Comparison of ENCODE assay signal across 7 mouse cellular contexts in the genomic region with DNA sequence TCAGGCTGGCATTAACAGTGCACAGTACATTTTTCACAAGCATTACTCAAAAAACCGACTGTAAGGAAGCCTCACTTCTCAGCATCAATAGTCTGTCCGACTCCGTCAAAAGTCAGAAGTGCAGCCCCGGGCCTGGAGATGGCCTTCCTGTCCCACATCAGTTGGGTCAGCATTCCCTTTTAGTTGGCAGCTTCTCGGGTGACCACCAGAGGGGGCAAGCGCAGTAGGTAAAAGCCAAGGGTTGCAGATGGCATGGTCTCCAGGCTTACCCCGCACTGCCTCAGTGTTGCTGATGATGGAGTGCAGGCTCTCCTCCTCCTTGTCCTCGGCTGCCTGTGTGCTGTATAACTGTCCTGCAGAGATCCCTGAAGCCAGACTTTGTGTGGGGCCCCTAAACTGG. TPM values are rescaled to one million over a fixed set of nuclear protein-coding genes. Genes with fewer than 3 reads are reported as not detected.
A peak's percentile ranks its signal among the peaks of the same experiment; 100 is the strongest.
DNase-seq lines count a peak whose midpoint lies in the region; ATAC-seq and TF ChIP-seq lines count a peak whose summit lies in the region.

No protein-coding gene starts in this region.

- TF ChIP-seq CTCF in embryonic fibroblast, embryonic 13.5 days (IDR thresholded peaks at IDR 0.05; ENCODE audit: borderline replicate concordance, insufficient read depth, low read length) = peak; percentile 68; the same call in 1 of the 2 replicates
- peak; percentile 83 for TF ChIP-seq CTCF in intestine, postnatal 0 days (IDR thresholded peaks at IDR 0.05; ENCODE audit: low read depth)

- ATAC-seq in intestine, postnatal 0 days = peak; percentile 22; the same call in 1 of the 2 replicates
- peak; percentile 47 for ATAC-seq in liver, embryonic 13.5 days (ENCODE audit: low read depth)

- no peaks in the 10 kb centered on the region for H3K9me3 ChIP-seq in intestine, postnatal 0 days (ENCODE audit: control insufficient read depth)
- no peaks in the 10 kb centered on the region for H3K9me3 ChIP-seq in liver, embryonic 13.5 days (replicated peaks)

- H3K4me2 ChIP-seq in intestine, postnatal 0 days (replicated peaks; ENCODE audit: low read depth) = no peak overlapping the region
- no peak overlapping the region for H3K4me2 ChIP-seq in liver, embryonic 13.5 days

- H3K4me1 ChIP-seq in embryonic fibroblast, embryonic 13.5 days (ENCODE audit: control insufficient read depth, insufficient read depth, low read length) = no peaks in the 10 kb centered on the region
- no peaks in the 10 kb centered on the region for H3K4me1 ChIP-seq in intestine, postnatal 0 days (replicated peaks; ENCODE audit: control insufficient read depth, insufficient read depth, low read length)
- peaks cover 1% of the 10 kb centered on the region; the same call in 1 of the 2 replicates for H3K4me1 ChIP-seq in liver, embryonic 13.5 days (replicated peaks)

- no peaks in the 10 kb centered on the region for H3K27me3 ChIP-seq in intestine, postnatal 0 days (replicated peaks; ENCODE audit: control insufficient read depth, insufficient read depth, low read length)
- no peaks in the 10 kb centered on the region for H3K27me3 ChIP-seq in liver, embryonic 13.5 days

- H3K4me3 ChIP-seq in embryonic fibroblast, embryonic 13.5 days (ENCODE audit: insufficient read depth, low read length) = no peak overlapping the region
- no peak overlapping the region for H3K4me3 ChIP-seq in intestine, postnatal 0 days (ENCODE audit: low read depth, low read length)
- H3K4me3 ChIP-seq in liver, embryonic 13.5 days (replicated peaks) = no peak overlapping the region

- H3K36me3 ChIP-seq in intestine, postnatal 0 days (ENCODE audit: control insufficient read depth, insufficient read depth) = peaks cover 37% of the 10 kb centered on the region
- peaks cover 57% of the 10 kb centered on the region for H3K36me3 ChIP-seq in liver, embryonic 13.5 days

- no peak overlapping the region for H3K9ac ChIP-seq in intestine, postnatal 0 days (ENCODE audit: low read depth, low read length)
- H3K9ac ChIP-seq in liver, embryonic 13.5 days = no peak overlapping the region

- WGBS in intestine, postnatal 0 days = 53% methylated on average over 8 of the region's 8 CpGs
- 62% methylated on average over 8 of the region's 8 CpGs for WGBS in liver, embryonic 13.5 days (ENCODE audit: insufficient replicate concordance)

- no peak overlapping the region for H3K27ac ChIP-seq in embryonic fibroblast, embryonic 13.5 days (ENCODE audit: insufficient read depth, low read length)
- H3K27ac ChIP-seq in intestine, postnatal 0 days (ENCODE audit: low read depth, low read length) = no peak overlapping the region
- no peak overlapping the region for H3K27ac ChIP-seq in liver, embryonic 13.5 days

- TF ChIP-seq POLR2A in embryonic fibroblast, embryonic 13.5 days (IDR thresholded peaks at IDR 0.05; ENCODE audit: low read depth, low read length) = no peak

- peak; percentile 45 to 50 for DNase-seq in right cerebral cortex, adult 2 months (ENCODE audit: low spot score in 2 of 2)
- DNase-seq in right cerebral cortex, postnatal 36 days (ENCODE audit: low spot score in 2 of 2) = no peak
- DNase-seq in adipocyte (ENCODE audit: low spot score) = peak; percentile 53
- peak; percentile 35 for DNase-seq in liver, embryonic 13.5 days
- DNase-seq in retina, postnatal 1 day = peak; percentile 60

RNA-seq across cellular contexts. Expression of a gene that starts 9.0 kb away (rescaled TPM):
- polyA plus RNA-seq in embryonic fibroblast, embryonic 13.5 days (2011; ENCODE audit: insufficient read length, low read depth, missing spikeins) = 60.5 and 67.1 TPM in 2 replicates
- 33.9 and 35.3 TPM in 2 replicates for polyA plus RNA-seq in intestine, postnatal 0 days (2015; fragmentation: Nextera tagmentation; extraction: Ambion mirVana)
- 85.0 and 97.2 TPM in 2 replicates for polyA plus RNA-seq in liver, embryonic 13.5 days (2015; fragmentation: Nextera tagmentation; extraction: Ambion mirVana)

RNA-seq across cellular contexts. Expression of a gene that starts 31.8 kb away (rescaled TPM):
- not detected in 2 replicates for polyA plus RNA-seq in embryonic fibroblast, embryonic 13.5 days (2011; ENCODE audit: insufficient read length, low read depth, missing spikeins)
- polyA plus RNA-seq in intestine, postnatal 0 days (2015; fragmentation: Nextera tagmentation; extraction: Ambion mirVana) = 8.0 and 8.9 TPM in 2 replicates
- 0.95 and 1.6 TPM in 2 replicates for polyA plus RNA-seq in liver, embryonic 13.5 days (2015; fragmentation: Nextera tagmentation; extraction: Ambion mirVana)

Comparison
In these comparisons a context has a peak if more than half of its experiments do, and no peak if none do; other contexts are left out.
1. DNase-seq: peak in right cerebral cortex, adult 2 months (2 of 2), adipocyte (single experiment), liver, embryonic 13.5 days (single experiment) and retina, postnatal 1 day (single experiment); none in right cerebral cortex, postnatal 36 days (0 of 2).